Mouse (Mus musculus) liver, adult 2 months (tissue): ENCODE data around the gene Znrf1. TPM values are rescaled to one million over a fixed set of nuclear protein-coding genes. Genes with fewer than 3 reads are reported as not detected.

Source experiments
- DNase-seq: peaks from one replicate; pipeline ENCODE4 v3.0.0-alpha.2; 2011; ENCODE audit warnings: low read depth, low spot score; ENCODE audit errors: extremely low read depth
- H3K27ac ChIP-seq: fragments of 200-500 bp; replicated peaks from 2 replicates; pipeline ENCODE4 v1.5.1; 2012; ENCODE audit warnings: low read depth, mild to moderate bottlenecking, control low read depth, inconsistent platforms, low read length; ENCODE audit not compliant: insufficient read depth
- H3K27me3 ChIP-seq: fragments of 200-500 bp; 2 replicates; pipeline ENCODE4 v1.6.1; 2012; ENCODE audit warnings: mild to moderate bottlenecking, moderate library complexity, low read length, inconsistent platforms; ENCODE audit not compliant: control insufficient read depth, insufficient read depth
- H3K36me3 ChIP-seq: fragments of 200-500 bp; 2 replicates; pipeline ENCODE4 v1.6.1; 2012; ENCODE audit warnings: low read length, inconsistent platforms; ENCODE audit not compliant: control insufficient read depth, insufficient read depth
- H3K4me1 ChIP-seq: fragments of 200-500 bp; 2 replicates; pipeline ENCODE4 v1.6.1; 2011; ENCODE audit warnings: low read length; ENCODE audit not compliant: control insufficient read depth, insufficient read depth
- H3K4me3 ChIP-seq: fragments of 200-500 bp; 2 replicates; pipeline ENCODE4 v1.5.1; 2011; ENCODE audit warnings: low read depth, mild to moderate bottlenecking, control low read depth, low read length, moderate library complexity; ENCODE audit not compliant: insufficient read depth
- H3K79me2 ChIP-seq: fragments of 200-500 bp; 2 replicates; pipeline ENCODE4 v1.6.1; 2012; ENCODE audit warnings: inconsistent platforms, mild to moderate bottlenecking, low read length, moderate library complexity; ENCODE audit not compliant: control insufficient read depth, insufficient read depth
- H3K9ac ChIP-seq: fragments of 200-500 bp; 2 replicates; pipeline ENCODE4 v1.6.1; 2012; ENCODE audit warnings: low read depth, mild to moderate bottlenecking, control low read depth, inconsistent platforms, low read length
- CTCF ChIP-seq: fragments of 200-500 bp; IDR thresholded peaks from 2 replicates; pipeline ENCODE4 v1.5.1; 2011; ENCODE audit warnings: low read depth, low read length, control low read depth
- POLR2A ChIP-seq: fragments of 200-500 bp; IDR thresholded peaks from 2 replicates; pipeline ENCODE4 v1.6.1; 2011; ENCODE audit warnings: low read length, control low read depth; ENCODE audit not compliant: insufficient read depth; ENCODE audit errors: extremely low read depth
- WGBS: fragments of 180-500 bp; shearing (Covaris S2); methylation state at CpG from one replicate; pipeline ENCODE4 v1.1.7; 2018; 5-methylcytosine and 5-hydroxymethylcytosine counted together
- polyA plus RNA-seq: library from polyadenylated mRNA; depleted of rRNA; stranded (reverse); fragments of >200 nt; gene quantifications from 2 replicates; pipeline ENCODE4 v1.2.3, GENCODE M21; 2012
- total RNA-seq: library from RNA; depleted of rRNA; stranded (reverse); fragments of >200 nt; gene quantifications from 2 replicates; pipeline ENCODE4 v1.2.3, GENCODE M21; 2014

The Znrf1 gene
- total and polyA plus RNA-seq, 2 experiments, result 13.8 to 44.3 TPM

DNA sequence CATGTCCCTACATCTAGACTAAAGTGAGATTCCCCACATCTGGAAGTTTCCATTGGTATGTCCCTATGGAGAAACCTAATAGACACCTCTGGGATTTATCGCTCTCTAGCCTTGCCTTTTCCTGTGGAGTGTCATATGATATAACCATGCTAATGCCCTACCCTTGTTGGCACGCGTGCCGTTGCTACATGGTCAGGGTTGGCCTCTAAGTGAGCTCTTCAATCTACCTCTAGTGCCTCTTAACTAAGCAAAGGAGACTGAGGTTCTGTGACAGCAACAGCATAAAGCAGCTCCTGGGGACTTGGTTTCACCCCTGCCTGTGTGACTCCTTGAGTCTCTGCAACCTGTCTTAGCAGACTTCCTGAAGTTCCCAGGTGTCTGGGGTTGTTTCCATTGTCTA is 82.4 kb downstream of the Znrf1 start:
- H3K27ac ChIP-seq, result no peak overlapping the region
- H3K9ac ChIP-seq, result no peak overlapping the region
- H3K79me2 ChIP-seq, result peaks cover 4% of the 10 kb centered on the region; the same call in 1 of the 2 replicates
- peaks cover 3% of the 10 kb centered on the region for H3K4me1 ChIP-seq
- H3K27me3 ChIP-seq, result no peaks in the 10 kb centered on the region
- TF ChIP-seq POLR2A (no peak), CTCF (no peak)
- 90% methylated on average over 4 of the region's 4 CpGs for WGBS
- H3K4me3 ChIP-seq, result no peak overlapping the region
- peaks cover 2% of the 10 kb centered on the region; the same call in 1 of the 2 replicates for H3K36me3 ChIP-seq
- DNase-seq, result no peak

DNA sequence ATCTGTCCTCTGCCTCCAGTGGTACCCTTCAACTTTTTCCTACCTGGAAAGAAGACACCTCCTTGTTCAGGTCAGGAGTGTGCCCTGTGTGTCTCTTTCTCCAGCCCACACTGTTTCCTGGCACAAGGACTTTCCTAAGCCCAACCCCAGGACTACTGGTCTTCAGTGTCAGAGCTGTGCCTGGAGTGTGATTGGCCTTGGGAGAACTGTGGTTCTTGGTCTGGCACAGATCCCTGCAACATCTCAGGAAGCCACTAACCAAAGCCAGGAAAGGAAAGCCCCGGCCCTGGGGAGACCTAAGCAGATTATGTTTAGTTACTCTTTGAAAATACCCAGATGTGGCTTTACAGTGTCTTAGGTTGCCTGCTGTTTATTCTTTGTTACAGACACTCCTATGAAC is 84.0 kb downstream of the Znrf1 start:
- peak; percentile 50 for DNase-seq
- 54% methylated on average over 1 of the region's 1 CpGs for WGBS

DNA sequence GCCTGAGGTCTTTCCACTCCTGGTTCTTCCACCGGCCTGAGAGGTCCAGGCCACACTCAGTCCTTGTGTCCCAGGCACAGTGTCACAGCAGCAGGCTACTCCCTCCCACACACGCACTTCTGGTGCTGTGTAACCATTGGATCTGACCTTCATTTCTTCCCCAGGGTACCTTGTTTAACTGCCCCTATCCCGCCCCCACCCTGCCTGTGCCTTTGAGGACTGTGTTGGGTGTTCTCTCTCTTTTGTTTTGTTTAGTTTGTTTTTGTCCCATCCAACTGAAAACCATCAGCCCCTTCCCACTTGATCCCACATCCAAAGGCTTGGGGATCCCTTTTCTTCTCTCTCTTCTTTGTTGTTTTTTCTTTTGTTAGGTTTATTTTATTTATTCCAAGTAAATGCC is 86.2 kb downstream of the Znrf1 start:
- no peak for TF ChIP-seq POLR2A
- TF ChIP-seq CTCF, result no peak
- Histone ChIP-seq H3K27me3 (no peaks in the 10 kb centered on the region), H3K36me3 (no peaks in the 10 kb centered on the region), H3K4me1 (peaks cover 17% of the 10 kb centered on the region), H3K27ac (no peak overlapping the region), H3K9ac (no peak overlapping the region), H3K79me2 (no peaks in the 10 kb centered on the region), H3K4me3 (no peak overlapping the region)
- DNase-seq, result no peak
- 90% methylated on average over 3 of the region's 3 CpGs for WGBS

More for the DNA sequence above, 84.0 kb downstream of the Znrf1 start:
- no peaks in the 10 kb centered on the region for H3K27me3 ChIP-seq
- H3K9ac ChIP-seq, result no peak overlapping the region
- no peak for TF ChIP-seq CTCF
- no peak for TF ChIP-seq POLR2A
- no peak overlapping the region for H3K4me3 ChIP-seq
- peaks cover 14% of the 10 kb centered on the region for H3K4me1 ChIP-seq
- peaks cover 3% of the 10 kb centered on the region; the same call in 1 of the 2 replicates for H3K79me2 ChIP-seq
- H3K27ac ChIP-seq, result no peak overlapping the region
- peaks cover 2% of the 10 kb centered on the region; the same call in 1 of the 2 replicates for H3K36me3 ChIP-seq

DNA sequence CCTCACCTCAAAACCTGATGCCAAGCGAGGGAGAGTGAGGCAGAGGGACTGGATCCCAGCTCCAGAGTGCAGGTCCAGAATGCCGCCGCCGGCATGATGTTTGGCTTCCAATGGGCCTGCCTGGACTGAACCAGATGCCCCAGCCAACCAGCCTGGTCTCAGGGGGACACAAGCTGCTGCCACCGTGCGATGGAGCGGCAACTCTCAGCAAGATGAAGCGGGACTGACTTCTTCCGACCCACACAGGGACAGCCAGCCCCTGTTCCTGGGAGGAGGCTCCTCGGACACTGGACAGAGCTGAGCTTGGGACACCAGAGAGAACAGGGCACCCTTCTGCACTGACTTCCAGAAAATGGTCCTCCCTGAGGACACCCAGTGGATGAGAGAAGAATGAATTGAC is 86.7 kb downstream of the Znrf1 start:
- DNase-seq, result no peak
- H3K27me3 ChIP-seq, result no peaks in the 10 kb centered on the region
- TF ChIP-seq CTCF (no peak), POLR2A (no peak)
- no peaks in the 10 kb centered on the region for H3K79me2 ChIP-seq
- H3K36me3 ChIP-seq, result no peaks in the 10 kb centered on the region
- no peak overlapping the region for H3K4me3 ChIP-seq
- H3K4me1 ChIP-seq, result peaks cover 17% of the 10 kb centered on the region
- H3K27ac ChIP-seq, result 0 out of 2 replicates have a peak overlapping the region, but pooled peaks have one; percentile 32
- WGBS, result 93% methylated on average over 10 of the region's 10 CpGs
- H3K9ac ChIP-seq, result no peak overlapping the region

DNA sequence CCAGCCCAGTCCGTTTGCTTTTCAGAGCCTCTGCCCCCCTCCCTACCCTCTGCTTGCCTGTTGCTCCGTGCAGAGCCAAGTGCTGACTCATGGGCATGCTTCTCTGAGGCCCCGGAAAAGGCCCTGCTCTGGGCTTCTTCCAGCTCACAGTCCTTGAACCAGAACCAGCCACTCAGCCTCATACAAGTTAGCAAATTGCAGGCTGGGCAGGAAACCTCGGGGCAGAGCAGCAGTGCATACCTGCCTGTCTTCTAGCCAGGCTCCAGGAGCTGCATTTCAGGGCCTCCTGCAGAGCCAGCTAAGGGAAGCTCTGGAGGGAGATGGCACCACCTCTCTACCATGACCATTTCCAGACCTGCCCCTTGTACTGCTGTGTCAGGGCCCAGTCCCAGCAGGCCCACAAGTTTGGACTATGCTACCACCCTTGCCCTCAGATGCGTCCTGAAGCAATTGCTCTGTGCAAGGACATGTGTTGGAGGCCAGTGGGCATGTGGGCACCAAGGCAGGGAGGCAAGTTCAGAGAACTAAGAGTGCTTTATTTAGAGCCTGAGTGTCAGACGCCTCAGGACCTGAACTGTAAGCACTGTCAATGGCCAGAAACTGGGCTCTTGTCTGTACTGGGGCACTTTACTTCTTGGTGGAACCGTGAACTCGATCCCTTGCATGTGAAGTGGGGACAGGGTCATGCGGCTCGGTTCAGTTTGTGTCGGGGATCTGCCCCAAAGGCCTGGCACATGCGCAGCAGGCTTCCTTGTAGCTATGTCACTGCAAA is 88.4 kb downstream of the Znrf1 start:
- H3K4me1 ChIP-seq, result peaks cover 17% of the 10 kb centered on the region
- H3K36me3 ChIP-seq, result no peaks in the 10 kb centered on the region
- no peaks in the 10 kb centered on the region for H3K27me3 ChIP-seq
- TF ChIP-seq CTCF (no peak), POLR2A (no peak)
- peak overlapping the region; percentile 81 for H3K27ac ChIP-seq
- DNase-seq, result peak; percentile 91
- H3K9ac ChIP-seq, result peak overlapping the region; percentile 11; the same call in 1 of the 2 replicates
- no peak overlapping the region for H3K4me3 ChIP-seq
- no peaks in the 10 kb centered on the region; the same call in 1 of the 2 replicates for H3K79me2 ChIP-seq
- WGBS, result 22% methylated on average over 12 of the region's 12 CpGs

DNA sequence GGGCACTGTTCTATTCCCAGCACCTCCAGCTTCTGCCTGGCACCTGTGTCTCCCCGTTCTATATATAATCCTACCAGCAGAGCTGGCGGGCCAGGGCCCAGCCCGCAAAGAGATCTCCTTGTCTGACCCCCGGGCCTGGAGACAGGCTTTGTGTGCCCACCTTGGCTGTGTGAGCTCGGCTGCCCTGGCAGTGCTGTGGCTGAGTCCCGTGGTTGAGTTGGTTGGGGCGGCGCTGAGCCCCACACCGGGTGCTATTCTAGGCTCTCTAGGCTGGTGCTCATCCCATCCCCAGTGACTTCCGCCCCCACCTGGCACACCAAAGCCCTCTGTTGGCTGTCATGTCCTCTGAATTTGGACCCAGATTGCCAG is 88.9 kb downstream of the Znrf1 start:
- peak overlapping the region; percentile 81 for H3K27ac ChIP-seq
- DNase-seq, result no peak

More for the DNA sequence above, 88.9 kb downstream of the Znrf1 start:
- H3K4me1 ChIP-seq, result peaks cover 22% of the 10 kb centered on the region
- no peaks in the 10 kb centered on the region for H3K36me3 ChIP-seq
- no peaks in the 10 kb centered on the region for H3K27me3 ChIP-seq
- peaks cover 3% of the 10 kb centered on the region; the same call in 1 of the 2 replicates for H3K79me2 ChIP-seq
- no peak overlapping the region for H3K4me3 ChIP-seq
- 91% methylated on average over 10 of the region's 10 CpGs for WGBS
- H3K9ac ChIP-seq, result peak overlapping the region; percentile 11
- TF ChIP-seq CTCF (no peak), POLR2A (no peak)
